In genomic region chr16:93824799-93825198, GRCm38 (mm10) we compare ENCODE assay signal across 17 mouse cellular contexts. TPM values are rescaled to one million over a fixed set of nuclear protein-coding genes. Genes with fewer than 3 reads are reported as not detected.
DNase-seq lines count a peak whose midpoint lies in the region; TF ChIP-seq lines count a peak whose summit lies in the region.
"Had no signal": no experiment of that assay in that cellular context is flagged by ENCODE, and none has a peak within 500 bp of the region (broad histone marks: within the 10 kb centered on the region; RNA-seq: fewer than 3 reads in every experiment).

No protein-coding gene starts in this region.

- no peak overlapping the region for H3K27ac ChIP-seq in layer of hippocampus, adult 2 months
- H3K27ac ChIP-seq in hindbrain, embryonic 10.5 days = no peak overlapping the region
- H3K27ac ChIP-seq: embryonic facial prominence, embryonic 12.5 days; forebrain, embryonic 13.5 days; hindbrain, embryonic 13.5 days; midbrain, embryonic 12.5 days had no signal

- peaks cover 62% of the 10 kb centered on the region for H3K4me1 ChIP-seq in E14TG2a.4 (replicated peaks; ENCODE audit: low read depth, low read length)
- no peaks in the 10 kb centered on the region for H3K4me1 ChIP-seq in hindbrain, embryonic 10.5 days (replicated peaks)
- H3K4me1 ChIP-seq: embryonic facial prominence, embryonic 12.5 days; forebrain, embryonic 13.5 days; hindbrain, embryonic 13.5 days; midbrain, embryonic 12.5 days had no signal

- H3K36me3 ChIP-seq in E14TG2a.4 (ENCODE audit: insufficient read depth, low read length) = peaks cover 24% of the 10 kb centered on the region
- H3K36me3 ChIP-seq in hindbrain, embryonic 10.5 days = no peaks in the 10 kb centered on the region
- H3K36me3 ChIP-seq: embryonic facial prominence, embryonic 12.5 days; hindbrain, embryonic 13.5 days; midbrain, embryonic 12.5 days had no signal

- peaks cover 37% of the 10 kb centered on the region for H3K9me3 ChIP-seq in E14TG2a.4 (ENCODE audit: low read length)
- peaks cover 17% of the 10 kb centered on the region; the same call in 1 of the 2 replicates for H3K9me3 ChIP-seq in hindbrain, embryonic 10.5 days

- H3K27me3 ChIP-seq in E14TG2a.4 (ENCODE audit: insufficient read depth, low read length) = no peaks in the 10 kb centered on the region
- H3K27me3 ChIP-seq in hindbrain, embryonic 10.5 days (ENCODE audit: insufficient read depth, poor library complexity, severe bottlenecking) = no peaks in the 10 kb centered on the region
- H3K27me3 ChIP-seq: embryonic facial prominence, embryonic 12.5 days; forebrain, embryonic 13.5 days; hindbrain, embryonic 13.5 days had no signal

- DNase-seq in layer of hippocampus, adult 2 months (ENCODE audit: low spot score in 2 of 2) = no peak
- DNase-seq in layer of hippocampus, adult 9-10 months (ENCODE audit: low spot score) = no peak
- DNase-seq in A20 (ENCODE audit: low read depth, low spot score) = peak; percentile 43
- DNase-seq in ZHBTc4 (ENCODE audit: low read depth, low spot score) = peak; percentile 62
- DNase-seq in urinary bladder, postnatal 4 days (ENCODE audit: low spot score in 2 of 2) = no peak
- no peak for DNase-seq in hindbrain, embryonic 10.5 days (ENCODE audit: low spot score)
- DNase-seq in layer of hippocampus, postnatal 10 days (ENCODE audit: low spot score in 2 of 2) = no peak
- DNase-seq: cerebellum, postnatal 10 days; heart, postnatal 10 days; kidney, postnatal 36 days; thymus, postnatal 4 days had no signal

- no peak overlapping the region for H3K4me3 ChIP-seq in layer of hippocampus, adult 2 months
- H3K4me3 ChIP-seq in E14TG2a.4 (replicated peaks; ENCODE audit: low read length) = 0 out of 2 replicates have a peak overlapping the region, but pooled peaks have one; percentile 11
- no peak overlapping the region for H3K4me3 ChIP-seq in hindbrain, embryonic 10.5 days
- H3K4me3 ChIP-seq: embryonic facial prominence, embryonic 12.5 days; erythroblast, embryonic 14.5 days; forebrain, embryonic 13.5 days; hindbrain, embryonic 13.5 days; midbrain, embryonic 12.5 days had no signal

- peak; percentile 48 for TF ChIP-seq CTCF in layer of hippocampus, adult 2 months (conservative IDR thresholded peaks at IDR 0.05)
- TF ChIP-seq CTCF in E14TG2a.4 (conservative IDR thresholded peaks at IDR 0.05; ENCODE audit: low read length) = peak; percentile 68

- 83% methylated on average over 4 of the region's 4 CpGs for WGBS in hindbrain, embryonic 10.5 days

RNA-seq across cellular contexts. Expression of gene Morc3, which starts 7.1 kb away (rescaled TPM):
- total RNA-seq in layer of hippocampus, adult 2 months (2021) = 10 to 100 TPM; 32.6 to 34.7 TPM
- 24.7 and 29.2 TPM in 2 replicates for polyA plus RNA-seq in hindbrain, embryonic 10.5 days (2016; fragmentation: Nextera tagmentation; extraction: Ambion mirVana)
- total RNA-seq in layer of hippocampus, postnatal 10 days (2021) = 10 to 100 TPM; 28.1 to 34.9 TPM

RNA-seq across cellular contexts. Expression of gene Chaf1b, which starts 58.9 kb away (rescaled TPM):
- 1 to 10 TPM in 1 of 2 experiments, under 1 TPM in 1; 0.74 to 1.1 TPM for total RNA-seq in layer of hippocampus, adult 2 months (2021)
- 109 and 132 TPM in 2 replicates for polyA plus RNA-seq in hindbrain, embryonic 10.5 days (2016; fragmentation: Nextera tagmentation; extraction: Ambion mirVana)
- 1 to 10 TPM; 3.6 to 4.2 TPM for total RNA-seq in layer of hippocampus, postnatal 10 days (2021)

Comparison
In these comparisons a context has a peak if more than half of its experiments do, and no peak if none do; other contexts are left out.
1. DNase-seq: peak in A20 (single experiment) and ZHBTc4 (single experiment); none in layer of hippocampus, adult 2 months (0 of 2), layer of hippocampus, adult 9-10 months (single experiment), urinary bladder, postnatal 4 days (0 of 2), hindbrain, embryonic 10.5 days (single experiment) and layer of hippocampus, postnatal 10 days (0 of 2).